Mouse (Mus musculus) megakaryocyte progenitor cell, adult 5-6 weeks (primary cell): ENCODE data around the gene Slc19a1. TPM values are rescaled to one million over a fixed set of nuclear protein-coding genes. Genes with fewer than 3 reads are reported as not detected.
A peak's percentile ranks its signal among the peaks of the same experiment; 100 is the strongest.

ENCODE experiments used
- ATAC-seq: replicated peaks from 2 replicates; pipeline ENCODE4 v1.8.0; 2016; ENCODE audit warnings: mild to moderate bottlenecking, moderate TSS enrichment, inconsistent platforms; ENCODE audit not compliant: poor library complexity
- total RNA-seq, 2 experiments: library from RNA; stranded (forward) in 1 of 2; stranded (reverse) in 1 of 2; fragments of 157-497, 149-512 nt in 1 of 2; fragments of 200-1000 nt in 1 of 2; gene quantifications; 2 replicates each; pipeline versions ENCODE4 v1.2.3 to v1.2.4; 2015 to 2017

Slc19a1 gene
- 23.8 and 25.6 TPM in 2 replicates for total RNA-seq (2015)
- 22.0 and 26.9 TPM in 2 replicates for total RNA-seq (2017)

GRCm38 (mm10) chr10:77031768-77032375 lies at the start of gene Slc19a1:
Slc19a1 (plus strand) TSS chr10:77032241.
- ATAC-seq = no peak

- no peak for ATAC-seq
Measured at GRCm38 (mm10) chr10:76988586-76988985, 43.5 kb upstream of the Slc19a1 start.

GRCm38 (mm10) chr10:76992456-76992855 lies 39.6 kb upstream of the Slc19a1 start:
- ATAC-seq = 0 out of 2 replicates have a peak, but pooled peaks have one; percentile 37

- no peak for ATAC-seq
Measured at GRCm38 (mm10) chr10:76997759-76998513, 34.1 kb upstream of the Slc19a1 start.

GRCm38 (mm10) chr10:77004936-77005335 lies 27.1 kb upstream of the Slc19a1 start:
- no peak for ATAC-seq

- peak; percentile 50; the same call in 1 of the 2 replicates for ATAC-seq
Measured at GRCm38 (mm10) chr10:77007433-77008108, 24.5 kb upstream of the Slc19a1 start.

GRCm38 (mm10) chr10:77008109-77008561 lies 23.9 kb upstream of the Slc19a1 start:
- no peak for ATAC-seq

GRCm38 (mm10) chr10:77008698-77009097 lies 23.3 kb upstream of the Slc19a1 start:
- no peak for ATAC-seq

GRCm38 (mm10) chr10:77011681-77012080 lies 20.4 kb upstream of the Slc19a1 start:
- ATAC-seq = no peak

- ATAC-seq = no peak
Measured at GRCm38 (mm10) chr10:77016080-77016479, 16.0 kb upstream of the Slc19a1 start.

GRCm38 (mm10) chr10:77016499-77016898 lies 15.5 kb upstream of the Slc19a1 start:
- ATAC-seq = no peak

GRCm38 (mm10) chr10:77017061-77017460 lies 15.0 kb upstream of the Slc19a1 start:
- ATAC-seq = no peak

GRCm38 (mm10) chr10:77017662-77018061 lies 14.4 kb upstream of the Slc19a1 start:
- ATAC-seq = no peak

GRCm38 (mm10) chr10:77021399-77022052 lies 10.5 kb upstream of the Slc19a1 start:
- peak; percentile 95 for ATAC-seq

- ATAC-seq = no peak
Measured at GRCm38 (mm10) chr10:77022301-77023130, 9.5 kb upstream of the Slc19a1 start.

- ATAC-seq = no peak
Measured at GRCm38 (mm10) chr10:77024231-77024630, 7.8 kb upstream of the Slc19a1 start.

- no peak for ATAC-seq
Measured at GRCm38 (mm10) chr10:77026944-77027343, 5.1 kb upstream of the Slc19a1 start.

GRCm38 (mm10) chr10:77028782-77029296 lies 3.2 kb upstream of the Slc19a1 start:
- ATAC-seq = no peak

GRCm38 (mm10) chr10:77029761-77030160 lies 2.3 kb upstream of the Slc19a1 start:
- ATAC-seq = no peak

GRCm38 (mm10) chr10:77030666-77031065 lies 1.4 kb upstream of the Slc19a1 start:
- ATAC-seq = no peak
